Mouse (Mus musculus): ENCODE data around the gene Olfr418. TPM values are rescaled to one million over a fixed set of nuclear protein-coding genes. Genes with fewer than 3 reads are reported as not detected.

Gene Olfr418
- polyA plus RNA-seq, 1 experiment from 2014 or later = not detected

GRCm38 (mm10) chr1:173317925-173318477 is 52.2 kb downstream of the Olfr418 start:
- no peak overlapping the region for H3K27ac ChIP-seq (ENCODE audit: low read length)

DNA sequence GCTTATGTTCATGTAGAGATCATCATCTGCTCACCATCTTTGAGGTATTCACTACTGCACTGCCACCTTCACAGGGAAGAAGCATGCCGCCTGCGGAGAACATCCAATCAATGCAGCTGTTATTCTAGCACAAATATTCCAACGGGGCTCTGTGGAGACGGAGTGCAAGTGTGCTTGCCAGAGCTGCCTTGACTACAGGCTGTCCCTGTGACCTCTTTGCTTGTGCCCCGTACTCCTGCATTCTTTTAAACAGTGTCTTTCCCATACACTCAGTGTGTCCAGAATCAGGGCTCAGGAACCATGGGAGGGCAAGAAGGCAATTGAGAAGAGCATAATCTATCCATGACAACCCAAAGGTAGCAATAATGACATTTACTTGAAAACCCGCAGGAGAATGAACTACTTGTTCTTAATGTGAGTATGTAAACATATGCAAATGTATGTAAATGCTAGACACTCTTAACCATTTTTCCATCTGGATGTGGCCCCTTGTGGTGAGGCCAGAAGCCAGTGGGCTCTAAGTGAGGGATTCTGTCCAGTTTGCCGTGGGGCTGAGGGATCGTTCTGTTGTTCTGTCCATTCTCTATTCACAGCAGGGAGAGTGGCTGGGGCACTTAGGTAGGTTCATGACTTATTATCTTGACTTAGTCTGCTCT is 55.9 kb downstream of the Olfr418 start:
- H3K9ac ChIP-seq (ENCODE audit: low read depth, low read length) = no peak overlapping the region
- no peaks in the 10 kb centered on the region for H3K36me3 ChIP-seq (ENCODE audit: control insufficient read depth, insufficient read depth, low read length)
- H3K4me1 ChIP-seq (ENCODE audit: control insufficient read depth, insufficient read depth, low read length) = no peaks in the 10 kb centered on the region
- no peak overlapping the region for H3K27ac ChIP-seq (ENCODE audit: low read length)
- 0 out of 2 replicates have a peak, but pooled peaks have one; percentile 48 for ATAC-seq
- 59% methylated on average over 8 of the region's 8 CpGs for WGBS
- H3K4me3 ChIP-seq (ENCODE audit: low read depth, low read length) = no peak overlapping the region
- H3K9me3 ChIP-seq (replicated peaks; ENCODE audit: control insufficient read depth, low read length, poor library complexity, severe bottlenecking) = no peaks in the 10 kb centered on the region
- H3K27me3 ChIP-seq (ENCODE audit: control insufficient read depth, insufficient read depth, low read depth, low read length) = no peaks in the 10 kb centered on the region
- no peak overlapping the region for H3K4me2 ChIP-seq (ENCODE audit: low read length)

More at GRCm38 (mm10) chr1:173317925-173318477, 52.2 kb downstream of the Olfr418 start:
- Histone ChIP-seq H3K4me1 (ENCODE audit: control insufficient read depth, insufficient read depth, low read length) (no peaks in the 10 kb centered on the region), H3K27me3 (ENCODE audit: control insufficient read depth, insufficient read depth, low read depth, low read length) (no peaks in the 10 kb centered on the region), H3K36me3 (ENCODE audit: control insufficient read depth, insufficient read depth, low read length) (no peaks in the 10 kb centered on the region), H3K9me3 (replicated peaks; ENCODE audit: control insufficient read depth, low read length, poor library complexity, severe bottlenecking) (no peaks in the 10 kb centered on the region), H3K4me2 (ENCODE audit: low read length) (no peak overlapping the region), H3K9ac (ENCODE audit: low read depth, low read length) (no peak overlapping the region), H3K4me3 (ENCODE audit: low read depth, low read length) (no peak overlapping the region)
- no peak for ATAC-seq
- 92% methylated on average over 2 of the region's 2 CpGs for WGBS

DNA sequence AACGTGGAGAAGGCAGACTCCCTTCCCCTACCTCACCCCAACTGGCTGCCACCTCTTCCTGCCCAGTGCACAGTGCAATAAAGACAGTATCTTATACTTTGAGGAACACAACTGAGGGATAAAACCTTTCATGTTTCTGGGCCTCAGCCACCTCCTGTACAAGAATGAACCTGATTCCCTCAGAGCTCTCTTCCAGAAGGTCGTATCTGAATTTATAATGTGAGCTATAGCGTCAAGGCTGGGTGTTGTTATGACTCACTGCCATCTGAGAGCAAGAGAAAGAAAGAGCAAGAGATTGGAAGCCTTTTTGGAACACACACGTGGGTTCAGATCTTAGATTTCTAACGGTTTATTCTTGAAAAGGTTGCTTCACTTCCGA is 56.4 kb downstream of the Olfr418 start:
- Histone ChIP-seq H3K36me3 (ENCODE audit: control insufficient read depth, insufficient read depth, low read length) (no peaks in the 10 kb centered on the region), H3K27me3 (ENCODE audit: control insufficient read depth, insufficient read depth, low read depth, low read length) (no peaks in the 10 kb centered on the region), H3K9ac (ENCODE audit: low read depth, low read length) (no peak overlapping the region), H3K27ac (ENCODE audit: low read length) (no peak overlapping the region), H3K9me3 (replicated peaks; ENCODE audit: control insufficient read depth, low read length, poor library complexity, severe bottlenecking) (no peaks in the 10 kb centered on the region), H3K4me2 (ENCODE audit: low read length) (no peak overlapping the region), H3K4me3 (ENCODE audit: low read depth, low read length) (no peak overlapping the region), H3K4me1 (ENCODE audit: control insufficient read depth, insufficient read depth, low read length) (no peaks in the 10 kb centered on the region)
- ATAC-seq = no peak
- 65% methylated on average over 6 of the region's 6 CpGs for WGBS

Other genes starting within 250 kb of the Olfr418 start
- gene Olfr1408, start 128.6 kb upstream of the Olfr418 start, polyA plus RNA-seq (2015; fragmentation: Nextera tagmentation; extraction: Ambion mirVana) = not detected in 2 replicates
- gene Olfr1406, start 75.4 kb upstream of the Olfr418 start, polyA plus RNA-seq (2015; fragmentation: Nextera tagmentation; extraction: Ambion mirVana) = not detected in 2 replicates
- gene Olfr218, start 68.2 kb upstream of the Olfr418 start, polyA plus RNA-seq (2015; fragmentation: Nextera tagmentation; extraction: Ambion mirVana) = not detected in 2 replicates
- not detected in 2 replicates for gene Olfr1404, start 53.6 kb upstream of the Olfr418 start, polyA plus RNA-seq (2015; fragmentation: Nextera tagmentation; extraction: Ambion mirVana)
- not detected in 2 replicates for gene Fcer1a, start 38.8 kb upstream of the Olfr418 start, polyA plus RNA-seq (2015; fragmentation: Nextera tagmentation; extraction: Ambion mirVana)
- gene Mptx2, start 11.8 kb downstream of the Olfr418 start, polyA plus RNA-seq (2015; fragmentation: Nextera tagmentation; extraction: Ambion mirVana) = not detected in 2 replicates
- 18.6 and 19.9 TPM in 2 replicates for gene Ackr1, start 67.7 kb downstream of the Olfr418 start, polyA plus RNA-seq (2015; fragmentation: Nextera tagmentation; extraction: Ambion mirVana)
- gene Aim2, start 84.9 kb downstream of the Olfr418 start, polyA plus RNA-seq (2015; fragmentation: Nextera tagmentation; extraction: Ambion mirVana) = 1.5 and 1.7 TPM in 2 replicates
- 64.7 and 69.7 TPM in 2 replicates for gene Cadm3, start 101.7 kb downstream of the Olfr418 start, polyA plus RNA-seq (2015; fragmentation: Nextera tagmentation; extraction: Ambion mirVana)
- not detected in 2 replicates for gene Ifi206, start 225.0 kb downstream of the Olfr418 start, polyA plus RNA-seq (2015; fragmentation: Nextera tagmentation; extraction: Ambion mirVana)